Comparison of ENCODE assay signal across 15 mouse cellular contexts in genomic region chr12:78153308-78154002, GRCm38 (mm10). TPM values are rescaled to one million over a fixed set of nuclear protein-coding genes. Genes with fewer than 3 reads are reported as not detected.
DNase-seq lines count a peak whose midpoint lies in the region; ATAC-seq and TF ChIP-seq lines count a peak whose summit lies in the region.
"Had no signal": no experiment of that assay in that cellular context is flagged by ENCODE, and none has a peak within 500 bp of the region (broad histone marks: within the 10 kb centered on the region; RNA-seq: fewer than 3 reads in every experiment).

No protein-coding gene starts in this region.

- 37% methylated on average over 7 of the region's 7 CpGs for WGBS in limb, embryonic 14.5 days
- WGBS in limb, embryonic 10.5 days = 67% methylated on average over 7 of the region's 7 CpGs
- 22% methylated on average over 7 of the region's 7 CpGs for WGBS in forebrain, embryonic 15.5 days
- 19% methylated on average over 7 of the region's 7 CpGs for WGBS in hindbrain, embryonic 15.5 days
- WGBS in neural tube, embryonic 14.5 days = 26% methylated on average over 7 of the region's 7 CpGs

- no peaks in the 10 kb centered on the region for H3K36me3 ChIP-seq in limb, embryonic 14.5 days (ENCODE audit: control insufficient read depth, insufficient read depth, low read length)
- no peaks in the 10 kb centered on the region for H3K36me3 ChIP-seq in limb, embryonic 10.5 days
- no peaks in the 10 kb centered on the region for H3K36me3 ChIP-seq in forebrain, embryonic 15.5 days
- H3K36me3 ChIP-seq in hindbrain, embryonic 15.5 days = no peaks in the 10 kb centered on the region
- H3K36me3 ChIP-seq in neural tube, embryonic 14.5 days (ENCODE audit: control insufficient read depth, insufficient read depth, low read length) = no peaks in the 10 kb centered on the region
- H3K36me3 ChIP-seq: limb, embryonic 12.5 days; lung, embryonic 15.5 days had no signal

- no peak for TF ChIP-seq CTCF in gastrocnemius, adult 2 months (IDR thresholded peaks at IDR 0.05)

- no peaks in the 10 kb centered on the region for H3K9me3 ChIP-seq in limb, embryonic 14.5 days (ENCODE audit: control insufficient read depth, low read length)
- H3K9me3 ChIP-seq in limb, embryonic 10.5 days (replicated peaks) = no peaks in the 10 kb centered on the region
- H3K9me3 ChIP-seq in forebrain, embryonic 15.5 days = no peaks in the 10 kb centered on the region
- H3K9me3 ChIP-seq in hindbrain, embryonic 15.5 days = no peaks in the 10 kb centered on the region
- no peaks in the 10 kb centered on the region for H3K9me3 ChIP-seq in neural tube, embryonic 14.5 days (ENCODE audit: control insufficient read depth, low read length)
- H3K9me3 ChIP-seq: limb, embryonic 12.5 days; lung, embryonic 15.5 days had no signal

- no peak for DNase-seq in limb, embryonic 14.5 days (ENCODE audit: low spot score)
- no peak for DNase-seq in limb, embryonic 10.5 days (ENCODE audit: low spot score)
- DNase-seq in gastrocnemius, adult 2 months = no peak
- DNase-seq: cerebellum, postnatal 25 days had no signal

- ATAC-seq in limb, embryonic 14.5 days (ENCODE audit: low FRiP score, low read depth) = no peak
- peak; percentile 95 for ATAC-seq in forebrain, embryonic 15.5 days (replicated peaks)
- peak; percentile 88 for ATAC-seq in hindbrain, embryonic 15.5 days (ENCODE audit: low FRiP score, low read depth)
- peak; percentile 88 for ATAC-seq in neural tube, embryonic 14.5 days (ENCODE audit: low read depth)
- no peak for ATAC-seq in megakaryocyte, adult 5-6 weeks (ENCODE audit: poor library complexity, severe bottlenecking)

- H3K27me3 ChIP-seq in limb, embryonic 14.5 days (ENCODE audit: control insufficient read depth, insufficient read depth, low read length) = no peaks in the 10 kb centered on the region
- H3K27me3 ChIP-seq in limb, embryonic 10.5 days (ENCODE audit: low read depth, poor library complexity, severe bottlenecking) = no peaks in the 10 kb centered on the region
- H3K27me3 ChIP-seq in forebrain, embryonic 15.5 days = no peaks in the 10 kb centered on the region
- H3K27me3 ChIP-seq in hindbrain, embryonic 15.5 days = no peaks in the 10 kb centered on the region
- H3K27me3 ChIP-seq in neural tube, embryonic 14.5 days (ENCODE audit: control insufficient read depth, insufficient read depth, low read length) = no peaks in the 10 kb centered on the region
- H3K27me3 ChIP-seq: limb, embryonic 12.5 days; lung, embryonic 15.5 days had no signal

- no peak overlapping the region for H3K27ac ChIP-seq in limb, embryonic 14.5 days (replicated peaks; ENCODE audit: low read depth, low read length)
- no peak overlapping the region for H3K27ac ChIP-seq in limb, embryonic 10.5 days
- H3K27ac ChIP-seq in forebrain, embryonic 15.5 days (replicated peaks) = no peak overlapping the region
- no peak overlapping the region for H3K27ac ChIP-seq in hindbrain, embryonic 15.5 days (replicated peaks)
- H3K27ac ChIP-seq in neural tube, embryonic 14.5 days (ENCODE audit: low read depth, low read length) = no peak overlapping the region
- no peak overlapping the region for H3K27ac ChIP-seq in gastrocnemius, adult 2 months
- H3K27ac ChIP-seq: kidney, postnatal 0 days; limb, embryonic 12.5 days; lung, embryonic 15.5 days; stomach, postnatal 0 days had no signal

- intact Hi-C loops in gastrocnemius, adult 2 months (cut with DNase I) = no loop called here

- H3K9ac ChIP-seq in limb, embryonic 14.5 days (ENCODE audit: low read depth, low read length, severe bottlenecking) = 0 out of 2 replicates have a peak overlapping the region, but pooled peaks have one; percentile 14
- no peak overlapping the region for H3K9ac ChIP-seq in forebrain, embryonic 15.5 days (replicated peaks)
- no peak overlapping the region for H3K9ac ChIP-seq in hindbrain, embryonic 15.5 days
- no peak overlapping the region for H3K9ac ChIP-seq in neural tube, embryonic 14.5 days (replicated peaks; ENCODE audit: low read depth, low read length)
- H3K9ac ChIP-seq: limb, embryonic 12.5 days; lung, embryonic 15.5 days had no signal

- no peaks in the 10 kb centered on the region for H3K4me1 ChIP-seq in limb, embryonic 14.5 days (ENCODE audit: control insufficient read depth, insufficient read depth, low read length)
- H3K4me1 ChIP-seq in limb, embryonic 10.5 days = no peaks in the 10 kb centered on the region
- peaks cover 13% of the 10 kb centered on the region for H3K4me1 ChIP-seq in forebrain, embryonic 15.5 days
- H3K4me1 ChIP-seq in hindbrain, embryonic 15.5 days (replicated peaks) = peaks cover 12% of the 10 kb centered on the region
- no peaks in the 10 kb centered on the region for H3K4me1 ChIP-seq in neural tube, embryonic 14.5 days (ENCODE audit: control insufficient read depth, insufficient read depth, low read length)
- H3K4me1 ChIP-seq: limb, embryonic 12.5 days; lung, embryonic 15.5 days had no signal

- no peak overlapping the region for H3K4me2 ChIP-seq in limb, embryonic 14.5 days (replicated peaks; ENCODE audit: low read depth, low read length, severe bottlenecking)
- H3K4me2 ChIP-seq in forebrain, embryonic 15.5 days (replicated peaks) = no peak overlapping the region
- H3K4me2 ChIP-seq in hindbrain, embryonic 15.5 days = 0 out of 2 replicates have a peak overlapping the region, but pooled peaks have one; percentile 26
- H3K4me2 ChIP-seq in neural tube, embryonic 14.5 days (ENCODE audit: low read depth, low read length) = no peak overlapping the region
- H3K4me2 ChIP-seq: limb, embryonic 12.5 days; lung, embryonic 15.5 days had no signal

- TF ChIP-seq POLR2A in limb, embryonic 14.5 days (IDR thresholded peaks at IDR 0.05; ENCODE audit: borderline replicate concordance, extremely low read depth, insufficient read depth, insufficient read length) = no peak

- H3K4me3 ChIP-seq in limb, embryonic 14.5 days (replicated peaks; ENCODE audit: low read length) = no peak overlapping the region
- H3K4me3 ChIP-seq in limb, embryonic 10.5 days = no peak overlapping the region
- no peak overlapping the region for H3K4me3 ChIP-seq in forebrain, embryonic 15.5 days
- H3K4me3 ChIP-seq in hindbrain, embryonic 15.5 days = no peak overlapping the region
- H3K4me3 ChIP-seq in neural tube, embryonic 14.5 days (ENCODE audit: low read depth, low read length) = no peak overlapping the region
- no peak overlapping the region for H3K4me3 ChIP-seq in gastrocnemius, adult 2 months
- H3K4me3 ChIP-seq: erythroblast, embryonic 14.5 days; limb, embryonic 12.5 days; lung, embryonic 15.5 days had no signal

RNA-seq across cellular contexts. Expression of gene Gm6657, which starts 40.6 kb away (rescaled TPM):
- not detected in 2 replicates for polyA plus RNA-seq in limb, embryonic 14.5 days (2012; rRNA removed)
- polyA plus RNA-seq in limb, embryonic 14.5 days (2014; fragmentation: Nextera tagmentation; extraction: Ambion mirVana) = not detected in 2 replicates
- not detected in 2 replicates for polyA plus RNA-seq in limb, embryonic 10.5 days (2016; fragmentation: Nextera tagmentation; extraction: Ambion mirVana)
- not detected in 2 replicates for polyA plus RNA-seq in forebrain, embryonic 15.5 days (2015; fragmentation: Nextera tagmentation; extraction: Ambion mirVana)
- not detected in 2 replicates for polyA plus RNA-seq in hindbrain, embryonic 15.5 days (2015; fragmentation: Nextera tagmentation; extraction: Ambion mirVana)
- not detected in 2 replicates for polyA plus RNA-seq in neural tube, embryonic 14.5 days (2014; fragmentation: Nextera tagmentation; extraction: Ambion mirVana)
- total RNA-seq in megakaryocyte, adult 5-6 weeks (2015) = not detected in 2 replicates
- total RNA-seq in megakaryocyte, adult 5-6 weeks (2017) = not detected in 2 replicates
- not detected for total RNA-seq in gastrocnemius, adult 2 months (2021)
- total RNA-seq: hematopoietic stem cell, adult 5-6 weeks had no signal
- polyA plus RNA-seq: erythroblast, embryonic 14.5 days; gonadal fat pad, adult 2 months; kidney, postnatal 0 days; limb, embryonic 12.5 days; lung, embryonic 15.5 days; stomach, postnatal 0 days had no signal

Comparison
In these comparisons a context has a peak if more than half of its experiments do, and no peak if none do; other contexts are left out.
1. ATAC-seq: peak in forebrain, embryonic 15.5 days (single experiment), hindbrain, embryonic 15.5 days (single experiment) and neural tube, embryonic 14.5 days (single experiment); none in limb, embryonic 14.5 days (single experiment) and megakaryocyte, adult 5-6 weeks (single experiment).